Mouse (Mus musculus): Measurements from ENCODE around the gene Gm45021. TPM values are rescaled to one million over a fixed set of nuclear protein-coding genes. Genes with fewer than 3 reads are reported as not detected.

Gene Gm45021
- polyA plus RNA-seq, 1 experiment from 2014 or later, result not detected

GRCm38 (mm10) chr6:48581257-48581656 lies 8.2 kb upstream of the Gm45021 start:
- no peaks in the 10 kb centered on the region for H3K9me3 ChIP-seq (ENCODE audit: control insufficient read depth, low read length)
- H3K27ac ChIP-seq (ENCODE audit: low read depth, low read length), result no peak overlapping the region
- no peak for DNase-seq (ENCODE audit: low spot score)
- H3K36me3 ChIP-seq (ENCODE audit: control insufficient read depth, insufficient read depth, low read length), result no peaks in the 10 kb centered on the region
- H3K4me3 ChIP-seq (ENCODE audit: low read depth, low read length), result no peak overlapping the region
- no peaks in the 10 kb centered on the region for H3K27me3 ChIP-seq (ENCODE audit: control insufficient read depth, insufficient read depth, low read length)
- WGBS, result 35% methylated on average over 3 of the region's 3 CpGs
- H3K4me1 ChIP-seq (replicated peaks; ENCODE audit: control insufficient read depth, insufficient read depth, low read length), result no peaks in the 10 kb centered on the region
- ATAC-seq (ENCODE audit: low FRiP score), result no peak
- H3K9ac ChIP-seq (ENCODE audit: low read depth, low read length), result no peak overlapping the region
- H3K4me2 ChIP-seq (replicated peaks; ENCODE audit: low read depth, low read length), result no peak overlapping the region

GRCm38 (mm10) chr6:48582037-48582436 lies 7.4 kb upstream of the Gm45021 start:
- no peaks in the 10 kb centered on the region for H3K27me3 ChIP-seq (ENCODE audit: control insufficient read depth, insufficient read depth, low read length)
- no peak overlapping the region for H3K27ac ChIP-seq (ENCODE audit: low read depth, low read length)
- no peak overlapping the region for H3K9ac ChIP-seq (ENCODE audit: low read depth, low read length)
- H3K9me3 ChIP-seq (ENCODE audit: control insufficient read depth, low read length), result no peaks in the 10 kb centered on the region
- no peak overlapping the region for H3K4me3 ChIP-seq (ENCODE audit: low read depth, low read length)
- DNase-seq (ENCODE audit: low spot score), result peak; percentile 81
- no peak overlapping the region for H3K4me2 ChIP-seq (replicated peaks; ENCODE audit: low read depth, low read length)
- 67% methylated on average over 3 of the region's 3 CpGs for WGBS
- no peaks in the 10 kb centered on the region for H3K36me3 ChIP-seq (ENCODE audit: control insufficient read depth, insufficient read depth, low read length)
- H3K4me1 ChIP-seq (replicated peaks; ENCODE audit: control insufficient read depth, insufficient read depth, low read length), result no peaks in the 10 kb centered on the region
- ATAC-seq (ENCODE audit: low FRiP score), result no peak

- no peak overlapping the region for H3K4me2 ChIP-seq (replicated peaks; ENCODE audit: low read depth, low read length)
- no peak overlapping the region for H3K9ac ChIP-seq (ENCODE audit: low read depth, low read length)
- 0 out of 2 replicates have a peak, but pooled peaks cover 5% of the 10 kb centered on the region for H3K4me1 ChIP-seq (replicated peaks; ENCODE audit: control insufficient read depth, insufficient read depth, low read length)
- no peak overlapping the region for H3K4me3 ChIP-seq (ENCODE audit: low read depth, low read length)
- no peaks in the 10 kb centered on the region for H3K27me3 ChIP-seq (ENCODE audit: control insufficient read depth, insufficient read depth, low read length)
- DNase-seq (ENCODE audit: low spot score), result no peak
- H3K9me3 ChIP-seq (ENCODE audit: control insufficient read depth, low read length), result no peaks in the 10 kb centered on the region
- 76% methylated on average over 3 of the region's 3 CpGs for WGBS
- H3K36me3 ChIP-seq (ENCODE audit: control insufficient read depth, insufficient read depth, low read length), result peaks cover 3% of the 10 kb centered on the region
- H3K27ac ChIP-seq (ENCODE audit: low read depth, low read length), result no peak overlapping the region
- no peak for ATAC-seq (ENCODE audit: low FRiP score)
Observed at GRCm38 (mm10) chr6:48591221-48591845, 1.9 kb downstream of the Gm45021 start.

- no peaks in the 10 kb centered on the region for H3K27me3 ChIP-seq (ENCODE audit: control insufficient read depth, insufficient read depth, low read length)
- 91% methylated on average over 6 of the region's 6 CpGs for WGBS
- H3K4me3 ChIP-seq (ENCODE audit: low read depth, low read length), result no peak overlapping the region
- DNase-seq (ENCODE audit: low spot score) (no peak), ATAC-seq (ENCODE audit: low FRiP score) (no peak)
- H3K36me3 ChIP-seq (ENCODE audit: control insufficient read depth, insufficient read depth, low read length), result peaks cover 8% of the 10 kb centered on the region
- 0 out of 2 replicates have a peak, but pooled peaks cover 5% of the 10 kb centered on the region for H3K4me1 ChIP-seq (replicated peaks; ENCODE audit: control insufficient read depth, insufficient read depth, low read length)
- H3K9ac ChIP-seq (ENCODE audit: low read depth, low read length), result no peak overlapping the region
- H3K9me3 ChIP-seq (ENCODE audit: control insufficient read depth, low read length), result no peaks in the 10 kb centered on the region
- H3K4me2 ChIP-seq (replicated peaks; ENCODE audit: low read depth, low read length), result no peak overlapping the region
- no peak overlapping the region for H3K27ac ChIP-seq (ENCODE audit: low read depth, low read length)
Observed at GRCm38 (mm10) chr6:48591871-48592270, 2.5 kb downstream of the Gm45021 start.

GRCm38 (mm10) chr6:48593158-48594042 lies 4.0 kb downstream of the Gm45021 start, which contains the start of the genes Repin1 and Gm44965:
Repin1 (plus strand) TSS chr6:48593883.
Gm44965 (plus strand) TSS chr6:48593941.
- Histone ChIP-seq H3K9ac (ENCODE audit: low read depth, low read length) (peak within 1 kb of the TSS; percentile 87), H3K27me3 (ENCODE audit: control insufficient read depth, insufficient read depth, low read length) (no peaks in the 10 kb centered on the region), H3K36me3 (ENCODE audit: control insufficient read depth, insufficient read depth, low read length) (peaks cover 18% of the 10 kb centered on the region), H3K4me2 (replicated peaks; ENCODE audit: low read depth, low read length) (peak within 1 kb of the TSS; percentile 63), H3K9me3 (ENCODE audit: control insufficient read depth, low read length) (no peaks in the 10 kb centered on the region), H3K4me1 (replicated peaks; ENCODE audit: control insufficient read depth, insufficient read depth, low read length) (0 out of 2 replicates have a peak, but pooled peaks cover 5% of the 10 kb centered on the region), H3K4me3 (ENCODE audit: low read depth, low read length) (peak within 1 kb of the TSS; percentile 86), H3K27ac (ENCODE audit: low read depth, low read length) (peak within 1 kb of the TSS; percentile 85)
- DNase-seq (ENCODE audit: low spot score) (peak; percentile 92), ATAC-seq (ENCODE audit: low FRiP score) (peak; percentile 96)
- 8% methylated on average over 37 of the region's 45 CpGs for WGBS

GRCm38 (mm10) chr6:48594043-48594738 lies 4.8 kb downstream of the Gm45021 start:
- DNase-seq (ENCODE audit: low spot score), result peak; percentile 77
- Histone ChIP-seq H3K4me3 (ENCODE audit: low read depth, low read length) (peak overlapping the region; percentile 86), H3K27me3 (ENCODE audit: control insufficient read depth, insufficient read depth, low read length) (no peaks in the 10 kb centered on the region), H3K4me2 (replicated peaks; ENCODE audit: low read depth, low read length) (peak overlapping the region; percentile 63), H3K9me3 (ENCODE audit: control insufficient read depth, low read length) (no peaks in the 10 kb centered on the region), H3K36me3 (ENCODE audit: control insufficient read depth, insufficient read depth, low read length) (peaks cover 18% of the 10 kb centered on the region), H3K9ac (ENCODE audit: low read depth, low read length) (peak overlapping the region; percentile 87), H3K4me1 (replicated peaks; ENCODE audit: control insufficient read depth, insufficient read depth, low read length) (0 out of 2 replicates have a peak, but pooled peaks cover 5% of the 10 kb centered on the region), H3K27ac (ENCODE audit: low read depth, low read length) (peak overlapping the region; percentile 85)
- WGBS, result under 1% methylated on average over 40 of the region's 41 CpGs
- peak; percentile 80 for ATAC-seq (ENCODE audit: low FRiP score)

- no peaks in the 10 kb centered on the region for H3K27me3 ChIP-seq (ENCODE audit: control insufficient read depth, insufficient read depth, low read length)
- peak overlapping the region; percentile 86 for H3K4me3 ChIP-seq (ENCODE audit: low read depth, low read length)
- 100% methylated on average over 1 of the region's 1 CpGs for WGBS
- H3K9me3 ChIP-seq (ENCODE audit: control insufficient read depth, low read length), result no peaks in the 10 kb centered on the region
- peaks cover 21% of the 10 kb centered on the region for H3K36me3 ChIP-seq (ENCODE audit: control insufficient read depth, insufficient read depth, low read length)
- H3K4me1 ChIP-seq (replicated peaks; ENCODE audit: control insufficient read depth, insufficient read depth, low read length), result 0 out of 2 replicates have a peak, but pooled peaks cover 5% of the 10 kb centered on the region
- peak overlapping the region; percentile 63 for H3K4me2 ChIP-seq (replicated peaks; ENCODE audit: low read depth, low read length)
- DNase-seq (ENCODE audit: low spot score) (no peak), ATAC-seq (ENCODE audit: low FRiP score) (no peak)
- no peak overlapping the region for H3K27ac ChIP-seq (ENCODE audit: low read depth, low read length)
- peak overlapping the region; percentile 87; the same call in 1 of the 2 replicates for H3K9ac ChIP-seq (ENCODE audit: low read depth, low read length)
Observed at GRCm38 (mm10) chr6:48595278-48595677, 5.9 kb downstream of the Gm45021 start.

- H3K4me1 ChIP-seq (replicated peaks; ENCODE audit: control insufficient read depth, insufficient read depth, low read length), result 0 out of 2 replicates have a peak, but pooled peaks cover 8% of the 10 kb centered on the region
- H3K4me2 ChIP-seq (replicated peaks; ENCODE audit: low read depth, low read length), result no peak overlapping the region
- H3K27me3 ChIP-seq (ENCODE audit: control insufficient read depth, insufficient read depth, low read length), result no peaks in the 10 kb centered on the region
- H3K36me3 ChIP-seq (ENCODE audit: control insufficient read depth, insufficient read depth, low read length), result peaks cover 21% of the 10 kb centered on the region
- H3K9ac ChIP-seq (ENCODE audit: low read depth, low read length), result no peak overlapping the region
- no peak overlapping the region for H3K4me3 ChIP-seq (ENCODE audit: low read depth, low read length)
- H3K9me3 ChIP-seq (ENCODE audit: control insufficient read depth, low read length), result no peaks in the 10 kb centered on the region
- H3K27ac ChIP-seq (ENCODE audit: low read depth, low read length), result no peak overlapping the region
- no peak for DNase-seq (ENCODE audit: low spot score)
- WGBS, result 95% methylated on average over 45 of the region's 45 CpGs
- ATAC-seq (ENCODE audit: low FRiP score), result no peak
Observed at GRCm38 (mm10) chr6:48596545-48597232, 7.3 kb downstream of the Gm45021 start.

All from hindbrain, embryonic 11.5 days (tissue).